Mouse (Mus musculus) G1E (cell line): ENCODE data around the gene Pex11b. TPM values are rescaled to one million over a fixed set of nuclear protein-coding genes. Genes with fewer than 3 reads are reported as not detected.

Experiments
- ATAC-seq: 2 replicates; pipeline ENCODE4 v1.8.0; 2016; ENCODE audit warnings: mild to moderate bottlenecking; ENCODE audit not compliant: insufficient number of reproducible peaks, poor library complexity, low FRiP score, severe bottlenecking; ENCODE audit errors: extremely low read depth
- DNase-seq: peaks from one replicate; pipeline ENCODE4 v3.0.0; 2012; ENCODE audit warnings: low spot score
- H3K27me3 ChIP-seq: 2 replicates; pipeline ENCODE4 v1.6.1; 2012; ENCODE audit warnings: mild to moderate bottlenecking, low read length, inconsistent platforms; ENCODE audit not compliant: insufficient read depth
- H3K36me3 ChIP-seq: replicated peaks from 2 replicates; pipeline ENCODE3; 2012; ENCODE audit warnings: mild to moderate bottlenecking, inconsistent platforms
- H3K4me1 ChIP-seq: 2 replicates; pipeline ENCODE4 v1.6.1; 2012; ENCODE audit warnings: low read depth, low read length, inconsistent platforms, mixed read lengths; ENCODE audit not compliant: insufficient read depth
- H3K4me3 ChIP-seq: 2 replicates; pipeline ENCODE4 v1.5.1; 2012; ENCODE audit warnings: low read depth, mild to moderate bottlenecking, inconsistent platforms, low read length, moderate library complexity, mixed read lengths
- H3K9me3 ChIP-seq: replicated peaks from 2 replicates; pipeline ENCODE4 v1.6.1; 2012; ENCODE audit warnings: inconsistent platforms
- CTCF ChIP-seq: IDR thresholded peaks from 2 replicates; pipeline ENCODE4 v1.5.1; 2012; ENCODE audit warnings: low read depth, low read length, inconsistent platforms, mixed read lengths
- GATA1 ChIP-seq: IDR thresholded peaks from 2 replicates; pipeline ENCODE4 v1.6.1; 2012; ENCODE audit warnings: borderline replicate concordance, low read length, inconsistent platforms, mixed read lengths
- GATA2 ChIP-seq: IDR thresholded peaks from 2 replicates; pipeline ENCODE4 v1.6.1; 2012; ENCODE audit warnings: low read depth, low read length, inconsistent platforms, borderline replicate concordance
- POLR2AphosphoS5 ChIP-seq: IDR thresholded peaks from 2 replicates; pipeline ENCODE4 v1.6.1; 2012; ENCODE audit warnings: low read depth, low read length, inconsistent platforms; ENCODE audit not compliant: insufficient replicate concordance
- TAL1 ChIP-seq: conservative IDR thresholded peaks from 2 replicates; pipeline ENCODE4 v1.6.1; 2012; ENCODE audit warnings: low read depth, low read length, inconsistent platforms, mixed read lengths
- polyA plus RNA-seq: library from polyadenylated mRNA; stranded (reverse); fragments of >175 nt; gene quantifications from 2 replicates; pipeline ENCODE4 v1.2.3, GENCODE M21; 2012
- total RNA-seq, 2 experiments: library from RNA; stranded (forward) in 1 of 2; stranded (reverse) in 1 of 2; fragments of 200-1000 nt in 1 of 2; fragments of >200 nt in 1 of 2; fragmentation: Nextera tagmentation in 1 of 2; gene quantifications; 2 replicates each; pipeline ENCODE4 v1.2.3; 2014 to 2017

The Pex11b gene
- total and polyA plus RNA-seq, 3 experiments: 4.3 to 63.0 (median 23.8) TPM

DNA sequence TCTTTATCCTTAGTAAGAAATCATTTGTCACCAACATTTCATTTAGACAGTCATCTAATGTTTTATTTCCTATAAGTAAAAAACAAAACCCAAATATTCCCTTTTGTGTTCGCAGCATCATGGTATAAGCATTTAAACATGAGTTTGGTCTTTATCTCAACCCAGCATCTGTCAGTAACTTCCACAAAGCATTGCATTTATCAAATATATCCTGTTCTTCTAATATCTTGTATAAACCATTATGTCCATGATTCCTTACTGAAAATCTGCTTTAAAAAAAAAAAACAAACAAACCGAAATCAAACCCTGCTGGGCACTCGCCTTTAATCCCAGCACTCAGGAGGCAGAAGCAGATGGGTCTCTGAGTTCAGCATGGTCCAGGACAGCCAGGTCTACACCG lies 28.6 kb upstream of the Pex11b start:
- H3K4me1 ChIP-seq: peaks cover 7% of the 10 kb centered on the region; the same call in 1 of the 2 replicates
- ATAC-seq (no peak), DNase-seq (no peak)
- TF ChIP-seq TAL1: no peak
- peaks cover 19% of the 10 kb centered on the region for H3K27me3 ChIP-seq
- H3K36me3 ChIP-seq: no peaks in the 10 kb centered on the region
- no peak overlapping the region for H3K4me3 ChIP-seq
- H3K9me3 ChIP-seq: no peaks in the 10 kb centered on the region

GRCm38 (mm10) chr3:96617941-96618340 lies 17.2 kb upstream of the Pex11b start:
- no peaks in the 10 kb centered on the region for H3K4me1 ChIP-seq
- ATAC-seq (no peak), DNase-seq (no peak)
- no peaks in the 10 kb centered on the region for H3K9me3 ChIP-seq
- H3K4me3 ChIP-seq: no peak overlapping the region
- H3K27me3 ChIP-seq: no peaks in the 10 kb centered on the region
- H3K36me3 ChIP-seq: peaks cover 45% of the 10 kb centered on the region
- TF ChIP-seq TAL1: no peak
- TF ChIP-seq CTCF: no peak
- TF ChIP-seq GATA2: no peak
- TF ChIP-seq GATA1: no peak
- no peak for TF ChIP-seq POLR2AphosphoS5

DNA sequence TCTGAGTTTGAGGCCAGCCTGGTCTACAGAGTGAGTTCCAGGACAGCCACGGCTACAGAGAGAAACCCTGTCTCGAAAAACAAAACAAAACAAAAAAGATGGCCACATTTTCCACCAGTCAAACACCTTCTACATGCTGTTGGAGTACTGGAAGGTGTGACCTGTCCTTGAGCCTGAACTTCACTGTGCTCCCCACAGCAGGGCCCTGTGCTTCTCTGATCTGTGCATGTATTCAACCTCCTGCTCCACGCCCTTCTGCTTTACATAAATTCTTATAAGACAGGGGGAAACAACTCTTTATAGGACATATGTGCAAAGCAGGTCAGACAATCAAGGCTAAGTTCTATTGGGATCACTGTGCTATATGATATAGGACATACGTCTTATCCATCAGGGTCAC lies 12.0 kb upstream of the Pex11b start:
- H3K4me3 ChIP-seq: no peak overlapping the region
- H3K9me3 ChIP-seq: no peaks in the 10 kb centered on the region
- ATAC-seq (no peak), DNase-seq (no peak)
- peaks cover 64% of the 10 kb centered on the region for H3K36me3 ChIP-seq
- TF ChIP-seq GATA2 (no peak), TAL1 (no peak), POLR2AphosphoS5 (no peak), GATA1 (no peak), CTCF (no peak)
- no peaks in the 10 kb centered on the region; the same call in 1 of the 2 replicates for H3K4me1 ChIP-seq
- no peaks in the 10 kb centered on the region for H3K27me3 ChIP-seq

- Histone ChIP-seq H3K36me3 (peaks cover 44% of the 10 kb centered on the region), H3K4me1 (peaks cover 31% of the 10 kb centered on the region), H3K9me3 (no peaks in the 10 kb centered on the region), H3K27me3 (no peaks in the 10 kb centered on the region), H3K4me3 (peak within 1 kb of the TSS; percentile 77)
- DNase-seq (peak; percentile 79), ATAC-seq (peak; percentile 93)
- TF ChIP-seq CTCF (no peak), GATA1 (no peak), GATA2 (no peak), POLR2AphosphoS5 (peak; percentile 69; the same call in 1 of the 2 replicates)
Observed at GRCm38 (mm10) chr3:96629729-96630600, 5.2 kb upstream of the Pex11b start, which contains the start of gene Rbm8a. TSS of gene Rbm8a (plus strand) at chr3:96629933.

GRCm38 (mm10) chr3:96632058-96632457 lies 3.1 kb upstream of the Pex11b start:
- no peak for ATAC-seq
- H3K4me1 ChIP-seq: peaks cover 46% of the 10 kb centered on the region
- no peak for DNase-seq
- peaks cover 40% of the 10 kb centered on the region for H3K36me3 ChIP-seq
- TF ChIP-seq GATA2 (no peak), TAL1 (no peak), CTCF (no peak), POLR2AphosphoS5 (no peak), GATA1 (no peak)
- H3K27me3 ChIP-seq: no peaks in the 10 kb centered on the region
- no peak overlapping the region for H3K4me3 ChIP-seq
- no peaks in the 10 kb centered on the region for H3K9me3 ChIP-seq

GRCm38 (mm10) chr3:96634015-96634414 lies 1.2 kb upstream of the Pex11b start:
- no peaks in the 10 kb centered on the region for H3K27me3 ChIP-seq
- DNase-seq (no peak), ATAC-seq (no peak)
- TF ChIP-seq POLR2AphosphoS5: no peak
- TF ChIP-seq GATA2: no peak
- TF ChIP-seq GATA1: no peak
- TF ChIP-seq CTCF: no peak
- no peak for TF ChIP-seq TAL1
- H3K36me3 ChIP-seq: peaks cover 56% of the 10 kb centered on the region
- peaks cover 47% of the 10 kb centered on the region for H3K4me1 ChIP-seq
- H3K9me3 ChIP-seq: no peaks in the 10 kb centered on the region
- no peak overlapping the region for H3K4me3 ChIP-seq
